Mouse (Mus musculus) bone marrow macrophage, adult 2 months (primary cell): ENCODE measurements around the gene Dusp6. TPM values are rescaled to one million over a fixed set of nuclear protein-coding genes. Genes with fewer than 3 reads are reported as not detected.
"Not testable (repeated sequence)": the region's sequence is repeated elsewhere in the genome, so short reads cannot be mapped to it uniquely, and the experiment has no call there.

Source experiments
- H3K27ac ChIP-seq: 2 replicates; pipeline ENCODE4 v1.5.1; 2012; ENCODE audit warnings: low read depth, low read length; ENCODE audit not compliant: insufficient read depth
- H3K4me1 ChIP-seq: 2 replicates; pipeline ENCODE4 v1.6.1; 2012; ENCODE audit warnings: low read length; ENCODE audit not compliant: control insufficient read depth, insufficient read depth
- H3K4me3 ChIP-seq: 2 replicates; pipeline ENCODE4 v1.5.1; 2012; ENCODE audit warnings: mild to moderate bottlenecking, low read length, moderate library complexity; ENCODE audit not compliant: insufficient read depth
- CTCF ChIP-seq: IDR thresholded peaks from 2 replicates; pipeline ENCODE4 v1.5.1; 2012; ENCODE audit warnings: low read depth, mild to moderate bottlenecking, low read length, moderate library complexity
- POLR2A ChIP-seq: IDR thresholded peaks from 2 replicates; pipeline ENCODE4 v1.6.1; 2012; ENCODE audit warnings: mild to moderate bottlenecking, low read depth, low read length, borderline replicate concordance
- polyA plus RNA-seq: library from polyadenylated mRNA; stranded (reverse); fragments of >200 nt; gene quantifications from 2 replicates; pipeline ENCODE4 v1.2.4, GENCODE M21; 2012; ENCODE audit not compliant: missing spikeins, insufficient read depth, insufficient read length

Dusp6 gene
- 36.1 and 40.0 TPM in 2 replicates for polyA plus RNA-seq

DNA sequence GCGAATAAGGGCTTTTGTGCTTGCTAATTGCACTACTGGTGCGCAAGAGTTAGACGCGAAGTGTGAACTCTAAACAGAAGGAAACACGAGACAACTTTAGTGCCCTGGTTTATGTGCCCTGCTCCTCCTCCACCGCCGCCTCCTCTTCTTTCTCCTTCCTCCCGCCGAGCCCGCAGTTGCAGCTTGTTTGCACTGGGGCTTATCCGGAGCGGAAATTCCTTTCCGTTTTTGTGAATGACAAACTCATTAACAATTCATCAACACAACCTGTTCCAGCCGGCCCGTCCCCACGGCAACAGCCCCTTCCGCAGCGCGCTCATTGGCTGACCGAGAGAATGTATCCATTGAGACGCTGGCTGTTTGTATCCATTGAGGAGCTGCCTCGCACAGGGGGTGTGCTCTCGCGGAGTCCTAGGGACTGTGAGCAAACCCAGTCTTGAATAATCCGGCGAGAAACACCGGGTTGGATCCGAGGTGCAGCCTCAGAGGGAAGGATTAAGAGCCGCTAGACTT lies at the start of gene Dusp6:
Gene Dusp6 (plus strand): TSS at position 365 of the 513 bp plus-strand sequence.
- Histone ChIP-seq H3K4me1 (peaks cover 16% of the 10 kb centered on the region), H3K4me3 (peak within 1 kb of the TSS; percentile 82), H3K27ac (peak within 1 kb of the TSS; percentile 95)
- TF ChIP-seq CTCF (no peak), POLR2A (peak; percentile 92)

DNA sequence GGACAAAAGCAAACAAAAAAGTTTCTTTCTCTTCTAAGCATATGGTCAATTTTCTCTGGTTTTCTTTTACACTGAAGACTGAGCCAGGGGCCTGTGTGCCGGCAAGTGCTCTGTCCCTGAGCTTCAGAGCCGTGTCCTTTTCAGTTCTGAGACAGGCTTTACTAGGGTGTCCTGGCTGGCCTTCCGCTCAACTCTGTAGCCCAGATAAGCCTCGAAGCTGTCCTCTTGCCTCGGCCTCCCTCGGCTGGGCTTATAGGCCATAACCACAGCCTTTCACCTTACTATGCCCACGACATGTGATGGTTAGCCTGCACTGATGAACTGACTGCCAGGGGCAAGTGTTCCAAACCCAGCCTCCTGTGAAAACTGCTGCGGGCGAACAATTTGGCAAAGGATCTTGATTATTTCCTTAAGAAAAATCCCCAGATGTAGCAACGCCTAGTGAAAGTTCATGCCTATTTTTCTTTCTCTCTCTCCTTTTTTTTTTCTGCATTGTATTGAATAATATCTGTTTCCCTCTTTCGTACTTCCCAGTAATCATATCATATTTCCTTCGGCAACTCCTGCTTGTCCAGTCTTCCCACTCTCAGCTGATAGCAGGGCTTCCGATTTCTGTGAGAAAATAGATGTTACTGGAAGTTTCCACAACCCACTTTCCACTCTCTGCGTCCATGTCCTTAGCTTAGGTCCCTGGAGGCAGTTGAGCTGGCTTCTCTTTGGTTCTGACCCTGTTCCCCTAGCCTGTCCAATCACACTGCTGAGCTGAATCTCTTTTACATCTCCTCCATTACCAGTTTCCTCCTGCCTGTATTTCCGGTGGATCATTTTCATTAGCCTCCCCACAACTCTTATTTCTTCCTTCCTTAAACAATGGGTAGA lies 48.4 kb upstream of the Dusp6 start:
- Histone ChIP-seq H3K4me1 (peaks cover 11% of the 10 kb centered on the region), H3K4me3 (no peak overlapping the region), H3K27ac (no peak overlapping the region)
- TF ChIP-seq CTCF (no peak), POLR2A (no peak)

DNA sequence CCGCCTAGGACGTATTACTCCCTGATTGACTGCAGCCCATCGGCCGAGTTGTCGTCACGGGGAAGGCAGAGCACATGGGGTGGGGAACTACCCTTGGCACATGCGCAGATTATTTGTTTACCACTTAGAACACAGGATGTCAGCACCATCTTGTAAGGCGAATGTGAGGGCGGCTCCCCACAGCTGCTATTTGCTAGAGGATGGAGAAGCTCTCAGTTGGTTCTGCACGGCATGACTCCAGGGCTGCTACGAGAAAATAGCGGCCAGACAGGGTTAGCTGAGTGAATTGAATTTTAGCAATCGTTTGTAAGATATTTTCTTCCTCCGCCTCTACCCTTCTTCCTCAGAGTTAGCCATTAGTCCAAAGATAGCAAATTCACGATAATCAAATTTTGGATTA lies 46.5 kb upstream of the Dusp6 start:
- not testable (repeated sequence) for H3K27ac ChIP-seq, H3K4me1 ChIP-seq, H3K4me3 ChIP-seq

DNA sequence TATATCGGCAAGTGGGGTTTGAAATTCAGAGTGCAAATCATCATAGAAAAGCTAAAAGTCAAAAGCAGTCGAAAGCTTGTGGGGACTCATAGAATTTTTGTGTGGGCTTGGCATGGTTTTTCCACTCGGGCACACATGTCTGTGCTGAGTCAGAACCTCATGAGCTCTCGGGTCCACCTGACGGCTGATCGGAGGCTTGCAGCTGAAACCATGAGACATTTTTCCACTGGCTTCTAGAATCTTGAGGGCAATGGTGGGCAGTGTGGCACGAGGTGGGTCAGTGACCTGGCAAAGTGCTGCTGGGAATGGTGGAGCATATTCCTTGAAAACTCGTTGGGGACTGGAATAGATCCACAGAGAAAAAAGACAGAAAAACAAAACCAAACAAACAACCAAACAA lies 41.5 kb upstream of the Dusp6 start:
- TF ChIP-seq CTCF = no peak
- TF ChIP-seq POLR2A = no peak
- Histone ChIP-seq H3K27ac (no peak overlapping the region), H3K4me1 (peaks cover 5% of the 10 kb centered on the region), H3K4me3 (no peak overlapping the region)

DNA sequence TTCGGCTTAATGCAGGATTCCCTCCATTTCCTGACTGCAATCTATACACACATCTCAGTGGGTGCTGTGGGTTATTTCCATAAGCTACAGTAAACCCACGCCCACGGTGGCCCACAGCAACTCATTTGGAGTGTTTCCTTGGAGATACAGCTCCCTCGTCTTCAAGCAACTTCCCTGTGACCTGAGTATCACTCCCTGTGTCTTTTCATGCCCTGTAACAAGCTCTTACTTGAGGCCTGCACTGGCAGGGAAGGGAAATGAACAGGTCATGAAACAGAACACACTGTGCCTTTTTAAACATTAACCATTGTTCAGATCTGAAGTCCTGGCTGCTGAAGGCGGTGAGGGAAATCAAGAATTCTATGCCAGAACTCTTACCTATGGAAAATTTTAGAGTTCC lies 40.3 kb upstream of the Dusp6 start:
- TF ChIP-seq CTCF (no peak), POLR2A (no peak)
- H3K4me3 ChIP-seq = no peak overlapping the region
- no peak overlapping the region for H3K27ac ChIP-seq
- peaks cover 15% of the 10 kb centered on the region for H3K4me1 ChIP-seq

DNA sequence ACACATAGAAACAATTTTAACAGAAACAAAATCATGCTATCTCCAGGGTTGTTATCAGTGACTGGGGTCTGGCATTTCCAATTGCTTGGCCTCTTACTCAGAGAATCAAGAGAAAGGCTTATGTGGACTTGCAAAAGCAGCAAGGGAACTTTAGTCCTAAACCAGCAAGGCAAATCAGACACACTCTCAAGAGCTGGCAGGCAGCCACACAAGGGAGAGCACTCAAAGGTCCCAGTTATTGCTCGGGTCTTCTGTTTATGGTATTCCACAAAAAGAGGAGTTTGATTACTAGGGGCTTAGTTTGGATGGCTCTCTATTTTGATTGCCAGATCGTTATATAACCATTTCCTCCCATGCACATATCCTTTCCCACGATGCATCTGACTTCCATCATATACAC lies 38.8 kb upstream of the Dusp6 start:
- peaks cover 27% of the 10 kb centered on the region for H3K4me1 ChIP-seq
- TF ChIP-seq CTCF (no peak), POLR2A (no peak)
- no peak overlapping the region for H3K4me3 ChIP-seq
- H3K27ac ChIP-seq = no peak overlapping the region

DNA sequence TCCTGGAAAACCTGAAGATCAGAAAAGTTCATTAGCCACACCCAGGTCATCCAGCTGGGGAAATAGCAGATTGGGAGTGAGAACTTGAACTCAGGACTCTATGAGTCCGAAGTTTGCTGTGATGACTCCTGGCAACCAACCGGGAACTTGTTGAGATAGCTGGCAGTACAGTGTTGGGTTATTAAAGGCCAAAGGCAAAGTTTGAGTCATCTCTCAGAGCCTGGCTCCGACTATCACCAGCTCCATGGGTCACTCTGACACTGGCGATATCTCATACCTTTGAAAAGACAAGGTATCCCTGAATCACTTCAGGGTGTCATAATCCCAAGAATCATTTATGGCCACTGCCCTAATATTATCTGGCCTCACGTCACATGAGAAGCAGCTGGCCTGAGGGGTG lies 36.2 kb upstream of the Dusp6 start:
- Histone ChIP-seq H3K4me1 (peaks cover 27% of the 10 kb centered on the region), H3K27ac (no peak overlapping the region), H3K4me3 (no peak overlapping the region)
- TF ChIP-seq POLR2A = no peak
- TF ChIP-seq CTCF = no peak

DNA sequence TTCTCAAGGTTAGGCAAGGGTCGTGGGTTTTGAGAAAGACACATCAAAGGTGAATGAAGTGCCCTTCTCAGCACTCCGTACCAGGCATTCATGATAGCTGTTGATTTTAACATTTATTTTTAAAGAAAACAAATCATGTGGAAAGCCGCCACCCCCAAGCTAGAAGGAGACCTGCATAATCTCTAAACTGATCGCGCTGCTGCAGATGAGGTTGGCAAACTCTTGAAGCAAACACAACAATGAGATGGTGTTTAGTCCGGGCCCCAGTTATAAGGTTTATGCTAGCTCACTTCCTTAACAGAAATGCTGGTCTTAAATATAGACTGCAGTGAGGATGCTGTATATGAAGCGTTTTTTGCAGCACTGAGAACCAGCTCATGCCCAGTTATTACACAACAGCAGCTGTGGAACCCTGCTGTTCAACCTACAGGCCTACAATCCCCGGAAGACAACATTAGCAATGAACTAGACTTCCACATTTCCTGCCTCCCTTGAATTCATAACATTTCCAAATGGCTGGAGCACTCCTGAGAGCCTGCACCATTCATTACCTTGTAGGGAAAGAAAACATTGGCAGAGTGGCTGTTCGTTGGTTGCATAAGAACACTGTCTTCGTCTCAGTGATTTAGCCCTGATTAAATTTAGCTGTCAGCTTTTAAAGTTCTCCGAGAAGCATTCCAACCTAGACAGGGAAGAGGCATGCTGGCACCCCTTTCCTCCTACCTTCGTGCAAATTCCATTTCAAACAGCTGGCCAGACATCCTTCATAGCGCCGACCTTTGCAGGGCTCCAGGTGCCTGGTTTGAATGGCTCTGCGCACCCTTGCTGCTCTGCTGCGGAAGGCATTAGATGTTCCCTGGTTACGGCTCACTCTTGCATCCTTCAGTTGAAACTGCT lies 34.8 kb upstream of the Dusp6 start:
- H3K27ac ChIP-seq = peak overlapping the region; percentile 67
- H3K4me1 ChIP-seq = peaks cover 38% of the 10 kb centered on the region
- H3K4me3 ChIP-seq = no peak overlapping the region
- TF ChIP-seq CTCF = no peak
- TF ChIP-seq POLR2A = no peak

DNA sequence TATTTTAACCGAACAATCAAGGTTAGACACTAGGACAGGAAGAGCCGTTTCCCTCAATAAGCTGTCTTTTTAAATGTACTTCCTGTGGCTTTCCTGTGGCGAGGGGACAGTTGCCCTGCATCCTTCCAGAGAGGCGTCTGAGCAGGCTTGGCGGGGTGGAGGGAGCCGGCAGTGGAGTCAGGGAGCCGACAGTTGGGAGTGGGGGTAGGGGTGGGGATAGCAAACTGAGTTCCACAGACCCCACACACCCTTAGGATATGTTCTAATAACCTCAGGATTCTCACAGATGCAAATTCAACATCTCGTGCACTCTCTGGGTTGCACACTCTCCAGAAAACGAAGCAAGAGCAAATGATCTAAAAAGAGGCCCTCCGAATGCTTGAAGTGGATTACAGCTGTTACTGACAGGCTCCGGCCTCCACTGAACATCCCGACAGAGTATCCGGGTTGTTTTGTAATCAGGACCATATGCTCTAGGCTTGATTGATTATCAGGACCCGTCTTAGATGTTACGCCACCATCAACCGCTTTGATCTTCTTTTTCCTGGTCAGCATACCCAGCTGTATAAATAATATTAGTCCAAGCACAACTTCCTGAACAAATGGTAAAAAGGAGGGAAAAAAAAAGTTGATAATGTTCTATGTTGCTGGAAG lies 33.9 kb upstream of the Dusp6 start:
- TF ChIP-seq POLR2A (no peak), CTCF (no peak)
- Histone ChIP-seq H3K4me1 (peaks cover 38% of the 10 kb centered on the region), H3K4me3 (no peak overlapping the region), H3K27ac (no peak overlapping the region)
